Mouse (Mus musculus) testis, adult 2 months (tissue): Measurements from ENCODE around the gene Tmem189.

Experiments
- CTCF ChIP-seq: fragments of 200-500 bp; IDR thresholded peaks from 2 replicates; pipeline ENCODE4 v1.5.1; 2012; ENCODE audit warnings: low read depth, mild to moderate bottlenecking, inconsistent platforms, low read length, moderate library complexity; ENCODE audit not compliant: control insufficient read depth, insufficient read depth, insufficient replicate concordance
- POLR2A ChIP-seq: fragments of 200-500 bp; IDR thresholded peaks from 2 replicates; pipeline ENCODE4 v1.6.1; 2012; ENCODE audit warnings: low read depth, mild to moderate bottlenecking, inconsistent platforms, low read length, moderate library complexity; ENCODE audit not compliant: control insufficient read depth

- TF ChIP-seq CTCF: no peak
- TF ChIP-seq POLR2A: no peak
Observed at GRCm38 (mm10) chr2:167696143-167696542, 6.5 kb upstream of the Tmem189 start.
